Mouse (Mus musculus) heart, embryonic 14.5 days (tissue): Measurements from ENCODE around the gene Tctn1. TPM values are rescaled to one million over a fixed set of nuclear protein-coding genes. Genes with fewer than 3 reads are reported as not detected.

Experiments
- polyA plus RNA-seq: library from polyadenylated mRNA; unstranded; fragments of >200 nt; fragmentation: Nextera tagmentation; extraction: Ambion mirVana; gene quantifications from 2 replicates; pipeline ENCODE4 v1.2.1, GENCODE M21; 2014

Tctn1 gene
- polyA plus RNA-seq, 1 experiment from 2014 or later = 3.4 TPM

Other genes starting within 250 kb of the Tctn1 start
- 6.4 and 7.9 TPM in 2 replicates for gene Cux2, start 214.4 kb downstream of the Tctn1 start, polyA plus RNA-seq
- 10,198 and 10,957 TPM in 2 replicates for gene Myl2, start 163.5 kb downstream of the Tctn1 start, polyA plus RNA-seq
- 0.85 TPM in 1 of 2 replicates, not detected in the other for gene Ccdc63, start 123.6 kb downstream of the Tctn1 start, polyA plus RNA-seq
- 229 and 248 TPM in 2 replicates for gene Ppp1cc, start 106.2 kb downstream of the Tctn1 start, polyA plus RNA-seq
- gene Hvcn1, start 57.7 kb downstream of the Tctn1 start, polyA plus RNA-seq = 1.2 and 1.6 TPM in 2 replicates
- 13.0 and 16.3 TPM in 2 replicates for gene Pptc7, start 19.9 kb upstream of the Tctn1 start, polyA plus RNA-seq
- 6.4 and 6.7 TPM in 2 replicates for gene Rad9b, start 89.8 kb upstream of the Tctn1 start, polyA plus RNA-seq
- 220 and 249 TPM in 2 replicates for gene Vps29, start 89.9 kb upstream of the Tctn1 start, polyA plus RNA-seq
- 52.3 and 59.5 TPM in 2 replicates for gene Gpn3, start 107.4 kb upstream of the Tctn1 start, polyA plus RNA-seq
- 55.0 and 64.5 TPM in 2 replicates for gene Fam216a, start 107.9 kb upstream of the Tctn1 start, polyA plus RNA-seq
- 37.9 and 46.4 TPM in 2 replicates for gene Arpc3, start 127.4 kb upstream of the Tctn1 start, polyA plus RNA-seq
- 19.8 and 22.3 TPM in 2 replicates for gene Anapc7, start 157.2 kb upstream of the Tctn1 start, polyA plus RNA-seq
- gene Atp2a2, start 237.8 kb upstream of the Tctn1 start, polyA plus RNA-seq = 472 and 483 TPM in 2 replicates